Mouse (Mus musculus): ENCODE measurements around the gene Arpc2. TPM values are rescaled to one million over a fixed set of nuclear protein-coding genes. Genes with fewer than 3 reads are reported as not detected.

Gene Arpc2
- polyA plus RNA-seq, 1 experiment from 2014 or later = 375 TPM

MicroRNAs within 50 kb of the gene (microRNA counts, 519-probe panel; counts per million panel counts)
- microRNA mmu-miR-1928 = not detected

Small RNAs within 50 kb of the gene (microRNA-seq; reads per million reads assigned to microRNA genes)
- not detected for gene Mir1928 (ENCODE audit: borderline number of aligned reads)

Other genes with a start within 250 kb of the Arpc2 start
- 19.4 and 20.4 TPM in 2 replicates for gene Tns1, start 111.6 kb upstream of the Arpc2 start, polyA plus RNA-seq (2014; fragmentation: Nextera tagmentation; extraction: Ambion mirVana)
- gene Rufy4, start 110.5 kb upstream of the Arpc2 start, polyA plus RNA-seq (2014; fragmentation: Nextera tagmentation; extraction: Ambion mirVana) = 0.17 and 0.34 TPM in 2 replicates
- 0.47 and 0.70 TPM in 2 replicates for gene Cxcr2, start 82.1 kb upstream of the Arpc2 start, polyA plus RNA-seq (2014; fragmentation: Nextera tagmentation; extraction: Ambion mirVana)
- not detected in 2 replicates for gene Cxcr1, start 41.5 kb upstream of the Arpc2 start, polyA plus RNA-seq (2014; fragmentation: Nextera tagmentation; extraction: Ambion mirVana)
- gene Gpbar1, start 42.5 kb downstream of the Arpc2 start, polyA plus RNA-seq (2014; fragmentation: Nextera tagmentation; extraction: Ambion mirVana) = 2.8 and 3.2 TPM in 2 replicates
- 190 and 193 TPM in 2 replicates for gene Aamp, start 48.7 kb downstream of the Arpc2 start, polyA plus RNA-seq (2014; fragmentation: Nextera tagmentation; extraction: Ambion mirVana)
- gene Pnkd, start 48.8 kb downstream of the Arpc2 start, polyA plus RNA-seq (2014; fragmentation: Nextera tagmentation; extraction: Ambion mirVana) = 79.7 and 84.3 TPM in 2 replicates
- gene Tmbim1, start 69.5 kb downstream of the Arpc2 start, polyA plus RNA-seq (2014; fragmentation: Nextera tagmentation; extraction: Ambion mirVana) = 21.7 and 22.9 TPM in 2 replicates
- gene Catip, start 126.0 kb downstream of the Arpc2 start, polyA plus RNA-seq (2014; fragmentation: Nextera tagmentation; extraction: Ambion mirVana) = 0.21 TPM in 1 of 2 replicates, not detected in the other
- gene Slc11a1, start 139.1 kb downstream of the Arpc2 start, polyA plus RNA-seq (2014; fragmentation: Nextera tagmentation; extraction: Ambion mirVana) = 10.0 and 10.4 TPM in 2 replicates
- 65.2 and 71.1 TPM in 2 replicates for gene Ctdsp1, start 155.4 kb downstream of the Arpc2 start, polyA plus RNA-seq (2014; fragmentation: Nextera tagmentation; extraction: Ambion mirVana)
- 0.88 and 0.94 TPM in 2 replicates for gene Vil1, start 173.3 kb downstream of the Arpc2 start, polyA plus RNA-seq (2014; fragmentation: Nextera tagmentation; extraction: Ambion mirVana)